Mouse (Mus musculus) hematopoietic stem cell, adult 5-6 weeks (primary cell): Measurements from ENCODE around the gene Rnf121. TPM values are rescaled to one million over a fixed set of nuclear protein-coding genes. Genes with fewer than 3 reads are reported as not detected.

Experiments used
- ATAC-seq, 2 experiments: fragments of 125-278 bp in 1 of 2; replicated peaks in 1 of 2; 2 replicates each; pipeline ENCODE4 v1.8.0; 2016 to 2017; ENCODE audit warnings: inconsistent platforms in 2 of 2, mild to moderate bottlenecking in 2 of 2, moderate number of reproducible peaks in 2 of 2, low read depth in 1 of 2, moderate TSS enrichment in 1 of 2; ENCODE audit not compliant: low FRiP score in 2 of 2, poor library complexity in 2 of 2, severe bottlenecking in 2 of 2, insufficient read depth in 1 of 2, low TSS enrichment in 1 of 2
- total RNA-seq: library from RNA; stranded (forward); fragments of 172-1452, 232-1000 nt; gene quantifications from 2 replicates; pipeline ENCODE4 v1.2.3, GENCODE M21; 2017

Rnf121 gene
- total RNA-seq, 1 experiment from 2014 or later, result 10.9 TPM

DNA sequence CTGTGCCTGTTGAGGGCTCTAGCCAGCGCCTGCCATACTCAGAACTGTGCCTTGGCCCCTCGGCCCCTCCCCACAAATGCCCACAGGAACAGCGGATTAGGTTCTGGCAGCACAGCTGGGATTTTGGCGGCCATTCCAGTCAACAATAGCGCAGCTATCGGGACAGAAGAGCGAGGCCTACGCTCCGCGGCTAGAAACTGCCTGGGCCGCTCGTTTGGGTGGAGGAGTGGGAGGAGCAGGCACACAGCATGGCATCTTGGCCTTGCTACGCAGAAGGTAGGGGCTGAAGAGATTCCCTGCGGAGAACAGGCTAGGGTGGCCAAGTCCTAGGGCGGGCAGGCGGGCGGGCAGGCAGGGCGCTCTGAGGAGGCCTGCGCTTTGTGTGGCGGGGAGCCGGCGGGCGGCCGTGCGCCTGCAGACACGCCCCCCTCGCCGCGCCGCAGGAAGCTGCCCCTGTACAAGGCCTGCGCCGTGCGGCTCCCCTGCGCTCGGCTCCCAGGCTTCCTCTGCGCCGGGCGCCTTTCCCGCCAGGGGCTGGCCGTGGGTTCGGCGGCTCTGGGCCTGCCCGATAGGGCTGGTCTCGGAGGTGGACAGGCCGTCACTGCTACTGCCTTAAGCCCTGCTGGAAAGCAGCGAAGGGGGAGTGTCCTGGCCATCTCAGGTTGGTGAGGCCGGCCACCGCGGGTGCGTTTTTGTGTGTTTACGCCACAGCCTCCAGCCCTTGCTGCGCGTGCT is 95.4 kb downstream of the Rnf121 start:
- ATAC-seq, result peak; percentile 46 to 62

Other genes starting within 250 kb of the Rnf121 start
- gene Phox2a, start 247.2 kb downstream of the Rnf121 start, total RNA-seq, result not detected in 2 replicates
- gene Inppl1, start 227.2 kb downstream of the Rnf121 start, total RNA-seq, result 11.0 and 11.9 TPM in 2 replicates
- not detected in 2 replicates for gene Folr2, start 208.3 kb downstream of the Rnf121 start, total RNA-seq
- 51.8 and 69.3 TPM in 2 replicates for gene Anapc15, start 201.8 kb downstream of the Rnf121 start, total RNA-seq
- not detected in 2 replicates for gene Folr1, start 194.7 kb downstream of the Rnf121 start, total RNA-seq
- 42.7 and 71.2 TPM in 2 replicates for gene Lamtor1, start 159.6 kb downstream of the Rnf121 start, total RNA-seq
- 0.13 and 0.84 TPM in 2 replicates for gene Tomt, start 159.1 kb downstream of the Rnf121 start, total RNA-seq
- gene Lrrc51, start 131.6 kb downstream of the Rnf121 start, total RNA-seq, result 2.4 and 3.2 TPM in 2 replicates
- 315 and 392 TPM in 2 replicates for gene Numa1, start 131.4 kb downstream of the Rnf121 start, total RNA-seq
- gene Il18bp, start 46.8 kb downstream of the Rnf121 start, total RNA-seq, result 3.9 and 4.7 TPM in 2 replicates
- gene Xndc1, start within 50 bp of the Rnf121 start, total RNA-seq, result 38.6 and 41.2 TPM in 2 replicates
- 1.6 and 2.0 TPM in 2 replicates for gene Xntrpc, start 244 bp upstream of the Rnf121 start, total RNA-seq
- gene Trpc2, start 17.6 kb upstream of the Rnf121 start, total RNA-seq, result not detected in 2 replicates
- 0.55 and 1.5 TPM in 2 replicates for gene Art1, start 36.3 kb upstream of the Rnf121 start, total RNA-seq
- 1.1 TPM in 1 of 2 replicates, not detected in the other for gene Art5, start 44.0 kb upstream of the Rnf121 start, total RNA-seq
- gene Chrna10, start 51.4 kb upstream of the Rnf121 start, total RNA-seq, result 0.31 and 0.60 TPM in 2 replicates
- 55.3 and 58.8 TPM in 2 replicates for gene Nup98, start 144.7 kb upstream of the Rnf121 start, total RNA-seq
- 35.2 and 48.2 TPM in 2 replicates for gene Pgap2, start 144.7 kb upstream of the Rnf121 start, total RNA-seq
- 34.9 and 35.8 TPM in 2 replicates for gene Rhog, start 190.6 kb upstream of the Rnf121 start, total RNA-seq
- 31.1 and 38.0 TPM in 2 replicates for gene Stim1, start 202.3 kb upstream of the Rnf121 start, total RNA-seq